Mouse (Mus musculus) olfactory bulb, adult 2 months (tissue): ENCODE data around the gene Mthfd1l.

Experiments used
- CTCF ChIP-seq: fragments of 200-500 bp; IDR thresholded peaks from 2 replicates; pipeline ENCODE4 v1.5.1; 2012; ENCODE audit warnings: low read depth, mild to moderate bottlenecking, low read length, moderate library complexity; ENCODE audit not compliant: insufficient read depth
- POLR2A ChIP-seq: fragments of 200-500 bp; IDR thresholded peaks from 2 replicates; pipeline ENCODE4 v1.6.1; 2012; ENCODE audit warnings: mild to moderate bottlenecking, low read depth, low read length, moderate library complexity; ENCODE audit not compliant: insufficient read depth

- TF ChIP-seq POLR2A (no peak), CTCF (no peak)
Measured at GRCm38 (mm10) chr10:4155521-4155920, 182.6 kb downstream of the Mthfd1l start.
